ENCODE assay signal across 20 mouse cellular contexts in genomic region chr6:45988051-45988450, GRCm38 (mm10).
"Had no signal": no experiment of that assay in that cellular context is flagged by ENCODE, and none has a peak within 500 bp of the region (broad histone marks: within the 10 kb centered on the region; RNA-seq: fewer than 3 reads in every experiment).

No protein-coding gene starts in this region.

- H3K9ac ChIP-seq: kidney, embryonic 15.5 days; limb, embryonic 13.5 days; liver, embryonic 12.5 days; liver, embryonic 15.5 days; midbrain, embryonic 12.5 days; midbrain, embryonic 15.5 days; neural tube, embryonic 12.5 days; neural tube, embryonic 15.5 days had no signal

- DNase-seq: kidney, adult 2 months; kidney, postnatal 10 days; kidney, postnatal 36 days; liver; lung, adult 18-20 months; right cerebral cortex, adult 18-20 months; thymus, adult 2 months; thymus, postnatal 14 days; thymus, postnatal 4 days had no signal

- ATAC-seq: intestine, postnatal 0 days; liver, embryonic 12.5 days; midbrain, embryonic 15.5 days had no signal

- H3K4me2 ChIP-seq: kidney, embryonic 15.5 days; limb, embryonic 13.5 days; liver, embryonic 12.5 days; liver, embryonic 15.5 days; midbrain, embryonic 12.5 days; midbrain, embryonic 15.5 days; neural tube, embryonic 12.5 days; neural tube, embryonic 15.5 days had no signal

- H3K27me3 ChIP-seq: kidney, embryonic 15.5 days; limb, embryonic 13.5 days; liver, embryonic 12.5 days; liver, embryonic 15.5 days; midbrain, embryonic 12.5 days; midbrain, embryonic 15.5 days; neural tube, embryonic 12.5 days; neural tube, embryonic 15.5 days had no signal

- H3K27ac ChIP-seq: kidney, embryonic 15.5 days; limb, embryonic 10.5 days; limb, embryonic 13.5 days; liver, embryonic 12.5 days; liver, embryonic 15.5 days; macrophage; midbrain, embryonic 12.5 days; midbrain, embryonic 15.5 days; neural tube, embryonic 12.5 days; neural tube, embryonic 15.5 days had no signal

- H3K36me3 ChIP-seq: kidney, embryonic 15.5 days; limb, embryonic 10.5 days; limb, embryonic 13.5 days; liver, embryonic 12.5 days; liver, embryonic 15.5 days; midbrain, embryonic 12.5 days; midbrain, embryonic 15.5 days; neural tube, embryonic 12.5 days; neural tube, embryonic 15.5 days had no signal

- H3K9me3 ChIP-seq: kidney, embryonic 15.5 days; limb, embryonic 10.5 days; limb, embryonic 13.5 days; liver, embryonic 12.5 days; liver, embryonic 15.5 days; midbrain, embryonic 12.5 days; midbrain, embryonic 15.5 days; neural tube, embryonic 12.5 days; neural tube, embryonic 15.5 days had no signal

- H3K4me3 ChIP-seq: kidney, embryonic 15.5 days; limb, embryonic 10.5 days; limb, embryonic 13.5 days; liver, embryonic 12.5 days; liver, embryonic 15.5 days; midbrain, embryonic 12.5 days; midbrain, embryonic 15.5 days; neural tube, embryonic 12.5 days; neural tube, embryonic 15.5 days had no signal

- H3K4me1 ChIP-seq: kidney, embryonic 15.5 days; limb, embryonic 10.5 days; liver, embryonic 12.5 days; liver, embryonic 15.5 days; midbrain, embryonic 15.5 days; neural tube, embryonic 12.5 days; neural tube, embryonic 15.5 days had no signal
